Mouse (Mus musculus): ENCODE results near the gene Sik2.

- TF ChIP-seq CTCF (IDR thresholded peaks at IDR 0.05): no peak
- no peak for TF ChIP-seq EP300 (IDR thresholded peaks at IDR 0.05)
These were observed 84.4 kb downstream of the Sik2 start for GRCm38 (mm10) chr9:50924454-50924853.

Measured in lung, postnatal 0 days (tissue).